Mouse (Mus musculus): ENCODE results near the gene St6galnac3. TPM values are rescaled to one million over a fixed set of nuclear protein-coding genes. Genes with fewer than 3 reads are reported as not detected.

Gene St6galnac3
- polyA plus RNA-seq, 1 experiment, result 13.5 TPM

DNA sequence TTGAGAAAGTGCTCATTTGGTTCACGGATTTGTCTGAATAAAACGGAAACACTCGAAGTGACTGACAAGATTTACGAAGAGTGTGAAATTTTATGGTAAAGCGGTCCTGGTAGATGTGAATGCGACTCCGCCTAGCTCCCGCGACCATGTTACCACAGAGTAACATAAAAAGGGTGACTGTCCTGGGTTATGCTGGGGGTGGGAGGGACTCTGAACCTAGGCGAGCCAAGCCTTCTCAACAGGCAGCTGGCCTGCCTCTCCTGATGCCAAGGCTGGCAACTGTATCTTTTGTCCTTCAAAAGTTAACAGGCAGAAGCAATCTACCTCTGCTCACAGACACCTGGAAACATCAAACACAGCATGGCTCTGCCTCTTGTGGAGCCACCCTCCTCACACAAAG lies 9.8 kb upstream of the St6galnac3 start:
- DNase-seq (ENCODE audit: extremely low spot score in 1 of 2, low spot score in 1 of 2), result no peak

DNA sequence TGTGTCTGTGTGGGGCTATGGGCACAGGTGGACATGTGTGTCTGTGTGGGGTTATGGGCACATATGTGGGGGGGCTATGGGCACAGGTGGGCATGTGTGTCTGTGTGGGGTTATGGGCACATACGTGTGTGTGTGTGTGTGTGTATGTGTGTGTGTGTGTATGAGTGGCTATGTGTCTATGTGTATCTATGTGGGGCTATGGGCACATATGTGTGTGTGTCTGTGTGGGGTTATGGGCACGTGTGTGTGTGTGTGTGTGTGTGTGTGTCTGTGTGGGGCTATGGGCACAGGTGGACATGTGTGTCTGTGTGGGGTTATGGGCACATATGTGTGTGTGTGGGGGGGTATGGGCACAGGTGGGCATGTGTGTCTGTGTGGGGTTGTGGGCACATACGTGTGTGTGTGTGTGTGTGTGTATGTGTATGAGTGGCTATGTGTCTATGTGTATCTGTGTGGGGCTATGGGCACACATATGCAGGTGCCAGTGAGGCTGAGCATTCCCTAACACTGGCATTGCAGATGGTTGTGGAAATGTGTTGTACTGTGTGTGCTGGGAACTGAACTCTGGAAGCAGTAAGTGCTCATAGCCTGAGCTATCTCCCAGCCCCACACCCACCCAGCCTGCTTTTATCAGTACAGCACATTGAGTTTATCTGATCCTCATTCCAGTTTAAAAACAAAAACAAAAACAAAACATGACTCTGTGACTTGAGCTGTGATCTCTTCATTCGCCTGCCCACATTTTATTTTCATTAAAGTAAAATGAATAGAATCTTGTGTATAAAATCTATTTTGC lies 8.6 kb upstream of the St6galnac3 start:
- no peak for DNase-seq (ENCODE audit: extremely low spot score in 1 of 2, low spot score in 1 of 2)

DNA sequence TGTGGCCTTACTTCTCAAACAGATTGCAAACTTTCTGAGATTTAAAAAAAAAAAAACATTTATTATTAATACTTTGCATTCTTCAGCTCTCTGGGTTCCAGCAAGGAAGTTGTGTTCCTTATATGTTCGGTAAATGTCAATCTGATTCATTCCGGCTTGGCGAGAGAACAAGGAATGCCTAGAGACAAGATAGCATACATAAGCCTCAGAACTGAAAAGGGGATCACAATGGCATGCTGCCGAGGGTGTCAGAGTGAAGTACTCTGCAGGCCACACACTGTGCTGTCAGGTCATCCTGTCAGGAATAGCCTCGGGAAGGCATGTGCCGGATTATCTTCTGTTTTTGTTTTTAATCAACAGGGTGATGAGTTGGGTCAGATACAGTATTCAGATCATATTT lies 7.8 kb upstream of the St6galnac3 start:
- DNase-seq (ENCODE audit: extremely low spot score in 1 of 2, low spot score in 1 of 2), result no peak

DNA sequence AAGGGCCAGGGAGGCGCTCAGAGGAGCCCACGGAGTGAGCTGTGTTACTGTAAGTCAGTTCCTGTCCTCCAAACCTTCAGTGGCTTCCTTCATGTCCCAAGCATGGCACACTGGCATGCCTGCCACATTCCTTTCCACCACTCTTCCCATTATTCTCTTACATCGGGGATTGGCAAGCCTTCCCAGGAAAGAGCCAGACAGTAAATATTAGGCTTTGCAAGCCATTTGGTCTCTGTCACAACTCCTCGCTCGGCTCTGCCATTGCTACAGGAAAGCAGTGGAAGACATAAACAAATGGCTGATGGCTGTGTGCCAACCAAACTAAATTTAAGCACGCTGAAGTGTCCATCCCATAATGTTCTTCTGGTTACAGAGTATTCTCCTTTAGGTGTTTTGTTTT lies 7.1 kb upstream of the St6galnac3 start:
- no peak for DNase-seq (ENCODE audit: extremely low spot score in 1 of 2, low spot score in 1 of 2)

DNA sequence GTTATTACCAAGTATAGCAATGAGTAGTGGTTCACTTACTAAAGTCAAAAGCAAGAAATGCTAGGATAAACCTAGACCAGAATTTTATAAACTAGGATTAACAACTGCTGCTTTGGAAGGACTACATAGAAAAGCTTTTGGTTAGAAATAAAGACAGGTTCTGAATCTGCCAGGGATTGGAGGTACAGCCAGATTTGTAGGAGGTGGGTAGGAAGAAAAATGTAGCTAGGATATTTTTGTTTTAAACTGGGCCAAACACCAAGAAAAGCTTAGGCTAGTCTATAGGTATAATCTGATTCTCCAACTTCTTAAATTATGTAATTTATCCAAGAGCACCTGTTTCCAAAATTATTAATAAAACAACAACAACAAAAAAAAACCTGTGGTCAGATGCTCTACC lies 3.6 kb upstream of the St6galnac3 start:
- DNase-seq (ENCODE audit: extremely low spot score in 1 of 2, low spot score in 1 of 2), result no peak

DNA sequence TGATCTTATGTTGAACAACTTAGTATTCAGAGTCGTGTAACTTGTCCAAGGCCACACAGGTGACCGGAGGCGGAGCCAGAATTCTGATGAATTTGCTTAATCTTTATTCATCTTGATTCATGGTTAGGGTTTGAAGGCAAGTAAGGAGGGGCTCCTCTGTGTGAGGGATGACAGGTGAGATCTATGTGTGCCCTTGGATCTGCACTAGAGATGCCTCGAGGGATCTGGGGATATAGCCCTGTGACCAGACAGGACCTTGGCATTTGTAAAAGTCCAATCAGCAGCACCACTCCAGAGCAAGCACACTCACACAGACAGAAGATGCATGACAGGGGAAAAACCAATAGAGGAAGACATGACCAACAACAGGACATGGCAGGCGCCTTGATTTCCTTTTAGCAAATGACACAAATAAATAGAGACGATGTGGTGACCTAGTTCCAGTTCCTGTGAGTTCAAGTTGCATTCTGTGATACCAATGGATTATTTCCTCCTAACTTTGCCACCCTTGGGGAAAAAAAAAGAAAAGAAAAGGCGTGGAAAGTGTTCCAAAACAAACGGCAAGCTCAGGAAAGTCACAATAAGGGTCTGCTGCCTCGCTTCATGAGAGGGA lies 1.4 kb downstream of the St6galnac3 start:
- DNase-seq (ENCODE audit: extremely low spot score in 1 of 2, low spot score in 1 of 2), result no peak

DNA sequence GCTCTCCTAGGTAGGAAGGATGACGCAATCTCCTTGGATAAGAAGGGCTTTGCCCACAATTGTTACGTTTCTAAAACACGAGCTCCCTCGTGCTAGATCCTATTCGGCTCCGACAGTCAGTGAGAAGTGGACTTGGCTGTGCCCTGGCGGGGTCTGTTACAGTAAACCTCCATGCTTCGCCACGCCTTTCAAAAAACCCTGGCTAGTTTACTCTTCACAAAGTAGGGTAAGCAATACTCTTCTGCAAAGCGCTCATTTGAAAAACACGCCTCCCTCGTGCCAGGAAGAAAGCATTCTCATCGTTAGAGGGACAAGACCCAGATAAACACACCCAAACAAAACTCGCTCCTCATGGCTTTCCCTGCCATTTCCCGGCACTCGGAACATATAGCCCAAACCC lies 3.4 kb downstream of the St6galnac3 start:
- no peak for DNase-seq (ENCODE audit: extremely low spot score in 1 of 2, low spot score in 1 of 2)

DNA sequence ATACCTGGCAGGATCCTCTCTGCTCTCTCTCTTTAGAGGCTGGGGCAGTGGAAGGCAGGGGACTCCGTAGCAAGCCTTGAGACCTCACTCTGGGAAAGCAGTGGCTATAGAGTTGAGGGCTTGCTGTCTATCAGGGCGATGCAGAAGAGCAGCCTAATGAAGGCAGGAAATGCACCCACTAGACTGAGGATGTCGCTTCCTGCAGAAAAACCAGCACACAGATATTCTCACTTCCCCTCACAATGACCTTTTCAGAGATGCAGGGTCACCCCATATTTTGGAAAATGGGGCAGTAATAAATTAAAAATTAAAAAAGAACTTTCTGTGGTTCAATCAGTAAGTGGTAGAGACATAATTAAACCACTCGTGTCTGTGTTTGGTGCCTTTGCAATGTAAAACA lies 4.1 kb downstream of the St6galnac3 start:
- DNase-seq (ENCODE audit: extremely low spot score in 1 of 2, low spot score in 1 of 2), result no peak

DNA sequence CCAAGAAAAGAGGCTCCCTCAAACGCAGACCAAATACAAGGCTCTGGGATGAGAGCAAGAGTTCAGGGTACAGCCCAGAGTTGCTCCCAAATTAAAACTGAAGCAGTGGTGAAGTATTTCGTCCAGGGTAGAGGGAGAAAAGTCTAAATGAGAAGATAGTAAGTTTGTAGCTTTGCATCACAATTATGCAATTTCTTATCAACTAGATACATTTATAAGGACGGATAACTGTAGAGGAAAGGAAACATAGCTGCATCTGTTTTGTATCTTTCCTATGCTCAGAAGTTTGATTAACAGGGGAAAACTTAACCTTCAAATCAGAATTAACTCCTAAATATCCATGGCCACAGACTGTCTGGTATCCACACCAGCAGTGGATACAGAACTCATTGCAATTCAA lies 4.7 kb downstream of the St6galnac3 start:
- no peak for DNase-seq (ENCODE audit: extremely low spot score in 1 of 2, low spot score in 1 of 2)

DNA sequence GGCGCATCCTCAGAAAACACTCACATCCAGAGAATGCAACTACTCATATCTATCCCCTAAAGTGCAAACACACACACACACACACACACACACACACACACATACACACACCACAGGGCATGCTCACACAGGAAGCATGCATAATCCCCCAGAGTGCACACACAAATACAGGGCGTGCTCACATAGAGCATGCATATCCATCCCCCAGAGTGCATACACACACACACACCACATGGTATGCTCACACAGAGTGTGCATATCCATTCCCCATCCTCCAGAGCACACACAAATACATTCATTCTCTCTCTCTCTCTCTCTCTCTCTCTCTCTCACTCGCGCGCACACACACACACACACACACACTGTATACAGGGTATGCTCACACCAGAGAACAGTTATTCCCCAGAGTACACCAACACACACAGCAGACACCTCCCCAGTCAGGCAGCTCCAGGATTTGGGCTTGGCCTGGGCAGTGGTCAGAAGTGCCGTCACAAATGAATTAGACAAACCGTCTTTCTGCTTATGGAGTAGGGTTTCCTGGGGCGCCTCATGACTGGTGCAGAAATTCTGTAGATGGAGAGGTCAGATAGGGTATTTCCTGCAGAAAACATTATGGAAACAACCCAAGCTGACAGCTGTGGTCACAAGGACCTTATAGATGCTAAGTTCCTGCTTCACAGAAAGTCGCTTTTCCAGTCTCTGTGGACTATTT lies 5.6 kb downstream of the St6galnac3 start:
- no peak for DNase-seq (ENCODE audit: extremely low spot score in 1 of 2, low spot score in 1 of 2)

DNA sequence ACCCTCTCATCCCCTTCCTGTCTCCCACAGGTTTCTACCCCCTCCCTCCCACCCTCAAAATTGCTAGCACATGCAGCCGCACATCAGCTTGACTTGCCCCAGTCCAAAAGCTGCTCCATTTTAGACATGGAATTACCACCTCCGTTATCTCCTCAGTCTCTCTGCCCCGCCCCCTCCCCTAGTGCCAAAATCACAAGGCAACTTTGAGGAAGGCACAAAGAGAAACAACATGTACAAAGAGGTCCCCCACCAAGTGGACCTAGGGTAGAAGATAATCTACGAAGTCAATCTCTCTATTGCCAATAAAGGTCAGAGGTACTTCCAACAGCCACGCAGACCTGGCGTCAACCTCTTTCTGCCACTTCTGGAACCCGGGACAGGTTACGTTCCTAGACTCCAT lies 6.2 kb downstream of the St6galnac3 start:
- no peak for DNase-seq (ENCODE audit: extremely low spot score in 1 of 2, low spot score in 1 of 2)

DNA sequence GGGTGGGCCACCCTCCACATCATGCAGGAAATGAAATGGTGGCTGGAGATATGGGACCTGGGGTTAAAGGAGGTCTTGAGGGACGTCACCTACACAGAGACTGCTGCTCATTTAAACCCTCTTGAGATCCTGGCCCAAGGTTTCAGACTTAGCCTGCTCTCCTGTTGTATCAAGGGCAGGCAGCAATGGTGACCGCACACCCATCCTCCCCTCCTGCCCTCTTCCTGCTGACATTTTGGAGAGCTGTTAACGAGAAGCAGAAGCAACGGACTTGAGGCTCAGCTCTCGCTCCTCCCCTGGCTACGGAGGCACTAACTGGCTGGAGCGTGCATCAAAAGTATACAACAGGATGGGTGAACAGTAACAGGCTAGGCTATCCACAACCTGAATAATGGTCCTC lies 7.2 kb downstream of the St6galnac3 start:
- DNase-seq (ENCODE audit: extremely low spot score in 1 of 2, low spot score in 1 of 2), result no peak

DNA sequence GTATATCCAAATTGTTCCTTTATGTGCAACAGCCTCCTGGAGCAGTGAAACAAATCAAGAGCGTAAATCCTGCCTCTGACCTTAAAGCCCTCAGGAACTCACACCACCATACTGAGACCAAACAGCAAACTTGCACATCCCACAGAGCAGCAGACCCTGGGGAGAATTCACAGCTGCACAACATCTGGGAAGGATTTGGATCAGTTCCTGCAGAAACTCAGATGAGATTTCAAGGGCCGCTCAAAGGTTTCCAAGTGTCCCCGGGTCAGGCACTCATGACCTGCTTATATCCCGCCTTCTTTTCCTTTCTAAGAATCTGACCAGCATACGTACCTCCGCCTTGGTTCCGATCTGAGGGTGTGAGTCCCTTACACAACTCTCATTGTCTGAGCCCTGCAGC lies 9.3 kb downstream of the St6galnac3 start:
- no peak for DNase-seq (ENCODE audit: extremely low spot score in 1 of 2, low spot score in 1 of 2)

DNA sequence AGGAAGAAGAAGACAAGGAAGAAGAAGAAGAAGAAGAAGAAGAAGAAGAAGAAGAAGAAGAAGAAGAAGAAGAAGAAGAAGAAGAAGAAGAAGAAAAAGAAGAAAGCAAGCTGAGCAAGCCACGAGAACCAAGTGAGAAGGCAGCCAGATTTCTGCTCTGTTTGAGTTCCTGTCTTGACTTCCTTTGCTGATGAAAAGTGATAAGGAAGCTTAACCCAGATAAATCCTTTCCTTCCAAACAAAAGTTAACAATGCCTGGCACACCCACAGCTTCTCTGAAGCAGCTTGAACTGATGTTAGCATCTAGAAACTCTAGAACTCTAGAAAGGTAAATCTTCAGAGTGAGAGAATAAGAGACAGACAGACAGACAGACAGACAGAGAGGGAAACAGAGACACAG lies 14.4 kb downstream of the St6galnac3 start:
- no peak for DNase-seq (ENCODE audit: extremely low spot score in 1 of 2, low spot score in 1 of 2)

DNA sequence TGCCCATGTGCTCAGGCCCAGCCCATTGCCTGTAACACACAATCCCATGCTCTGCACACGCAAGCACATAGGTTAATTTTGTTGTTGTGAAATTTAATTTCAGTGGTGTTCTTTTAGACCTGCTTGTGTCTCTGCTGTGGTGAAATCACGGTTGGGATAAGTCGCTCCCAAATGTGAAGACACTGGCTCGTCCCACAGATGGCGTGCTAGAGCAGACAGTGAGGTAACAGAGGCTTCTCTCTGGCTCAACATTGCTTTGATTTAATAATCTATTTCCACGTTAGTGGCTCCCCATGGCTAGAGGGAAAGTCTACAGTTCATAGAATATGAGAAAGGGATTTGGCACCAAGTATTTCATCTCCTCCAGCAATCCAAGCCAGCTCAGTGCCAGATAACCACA lies 17.3 kb downstream of the St6galnac3 start:
- no peak for DNase-seq (ENCODE audit: extremely low spot score in 1 of 2, low spot score in 1 of 2)

DNA sequence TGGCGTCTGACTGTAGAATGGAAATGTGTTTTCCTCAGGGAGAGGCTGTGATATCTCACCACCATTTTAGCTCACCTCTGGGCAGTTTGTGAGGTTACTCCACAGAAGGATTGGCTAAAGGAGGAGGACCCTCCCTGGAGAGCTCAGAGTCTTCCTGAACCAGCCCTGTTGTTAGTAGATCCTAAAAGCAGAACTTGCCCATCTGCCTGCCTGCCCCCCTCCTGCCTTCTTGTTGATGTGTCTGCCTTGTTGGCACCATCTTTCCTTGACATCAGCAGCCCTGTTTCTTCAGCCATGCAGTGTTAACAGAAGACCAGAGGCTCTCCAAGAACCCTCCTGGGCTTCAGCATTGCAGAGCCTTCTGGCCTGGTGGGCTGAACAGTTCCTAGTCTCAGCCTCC lies 18.1 kb downstream of the St6galnac3 start:
- no peak for DNase-seq (ENCODE audit: extremely low spot score in 1 of 2, low spot score in 1 of 2)

DNA sequence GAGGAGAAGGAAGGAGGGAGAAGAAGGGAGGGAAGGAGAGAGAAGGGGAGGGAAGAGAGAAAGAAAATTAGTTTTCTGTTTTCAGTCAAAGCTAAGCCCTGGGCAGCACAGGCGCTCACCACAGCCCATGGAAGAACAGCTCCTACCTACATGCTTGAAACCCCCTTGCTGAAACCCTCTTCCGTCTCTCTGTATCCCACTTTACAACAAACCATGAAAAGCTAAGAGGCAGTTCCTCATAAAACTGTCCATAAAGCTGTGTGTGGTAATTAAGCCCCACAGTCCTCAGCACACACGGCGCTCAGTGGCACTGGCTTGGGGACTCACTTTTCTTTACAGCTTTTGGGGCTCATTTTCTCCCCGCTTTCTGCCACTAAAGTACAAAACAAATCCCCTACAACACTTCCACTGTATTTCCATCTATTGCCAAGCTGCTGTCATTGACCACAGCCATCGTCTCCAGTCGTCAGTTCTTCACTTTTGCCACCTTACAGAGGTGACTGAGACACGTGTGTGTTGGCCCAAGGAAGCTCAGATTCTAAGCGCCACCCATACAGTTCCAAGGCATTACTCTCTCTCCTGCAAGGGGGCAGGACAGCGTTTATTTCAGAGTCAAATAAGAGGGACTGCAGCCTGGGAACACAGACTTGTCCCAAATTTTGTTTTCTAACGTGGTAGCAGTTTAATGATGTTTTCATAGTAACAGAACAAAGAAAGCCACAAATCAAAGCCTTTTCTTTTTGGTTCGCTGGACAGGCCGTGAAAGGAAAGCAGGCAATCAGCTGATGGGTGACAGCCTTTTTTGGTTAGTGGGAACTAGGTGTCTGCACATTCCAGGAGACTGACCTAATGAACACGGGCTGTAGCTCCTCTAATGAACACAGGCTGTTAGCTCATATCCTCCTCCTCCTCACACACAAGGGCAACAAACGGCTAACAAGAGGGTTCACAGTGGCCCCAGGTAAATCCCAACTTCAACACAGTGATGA lies 22.9 kb downstream of the St6galnac3 start:
- DNase-seq (ENCODE audit: extremely low spot score in 1 of 2, low spot score in 1 of 2), result no peak

DNA sequence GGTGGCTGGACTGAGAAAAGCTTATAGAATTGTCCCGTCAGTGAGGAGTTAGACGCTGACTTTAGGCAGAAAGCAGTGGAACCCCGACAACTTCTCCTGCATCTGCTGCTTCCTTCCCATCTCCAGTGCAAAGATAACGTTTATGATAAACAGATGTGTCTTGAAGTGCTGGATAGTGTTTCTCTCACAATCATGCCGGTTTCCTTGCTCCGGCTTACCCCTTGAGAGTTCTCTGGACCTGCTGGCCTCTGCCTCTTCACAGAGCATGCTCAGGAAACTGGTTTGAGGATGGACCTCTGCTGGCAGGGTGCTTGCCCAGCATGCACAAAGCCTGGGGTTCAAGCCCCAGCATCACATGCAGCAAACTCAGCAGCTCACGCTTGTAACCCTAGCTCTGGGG lies 23.8 kb downstream of the St6galnac3 start:
- no peak for DNase-seq (ENCODE audit: extremely low spot score in 1 of 2, low spot score in 1 of 2)

DNA sequence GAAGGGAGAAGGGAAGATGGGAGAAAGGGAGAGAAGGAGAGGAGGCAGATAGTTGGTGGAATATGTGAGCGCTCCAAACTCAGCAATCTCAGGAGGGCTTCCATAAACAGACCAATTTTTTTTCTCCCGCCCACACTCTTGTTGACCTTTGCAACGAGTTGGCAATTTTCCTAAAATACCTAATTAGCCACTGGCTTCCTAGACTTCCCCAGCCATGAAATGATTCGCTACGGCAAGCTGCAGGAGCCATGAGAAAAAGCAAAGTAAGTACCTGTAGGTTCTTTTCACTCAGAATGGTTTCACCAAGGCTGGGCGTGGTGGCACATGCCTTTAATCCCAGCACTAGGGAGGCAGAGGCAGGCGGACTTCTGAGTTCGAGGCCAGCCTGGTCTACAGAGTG lies 25.9 kb downstream of the St6galnac3 start:
- DNase-seq (ENCODE audit: extremely low spot score in 1 of 2, low spot score in 1 of 2), result no peak

DNA sequence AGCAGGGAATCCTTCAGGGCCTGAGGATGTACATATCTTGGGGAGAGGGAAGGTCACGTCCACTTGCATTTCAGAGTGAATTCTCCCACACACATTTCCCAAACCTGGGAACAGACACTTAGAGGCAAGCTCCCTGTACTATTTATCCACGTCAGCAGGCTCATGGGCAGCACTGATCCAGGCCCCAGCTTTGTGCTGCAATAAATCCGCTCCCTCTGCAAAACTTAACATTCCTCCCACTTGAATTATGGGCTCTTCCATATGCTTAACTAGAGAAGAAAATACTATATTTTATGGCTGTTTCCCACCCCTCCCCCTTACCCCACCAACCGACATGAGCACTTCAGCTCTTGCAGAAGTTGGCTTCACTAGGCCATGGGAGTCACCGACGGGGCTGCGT lies 32.0 kb downstream of the St6galnac3 start:
- no peak for DNase-seq (ENCODE audit: extremely low spot score in 1 of 2, low spot score in 1 of 2)
